Mouse (Mus musculus): ENCODE results near the gene C2cd4b.
A peak's percentile ranks its signal among the peaks of the same experiment; 100 is the strongest.

C2cd4b gene

DNA sequence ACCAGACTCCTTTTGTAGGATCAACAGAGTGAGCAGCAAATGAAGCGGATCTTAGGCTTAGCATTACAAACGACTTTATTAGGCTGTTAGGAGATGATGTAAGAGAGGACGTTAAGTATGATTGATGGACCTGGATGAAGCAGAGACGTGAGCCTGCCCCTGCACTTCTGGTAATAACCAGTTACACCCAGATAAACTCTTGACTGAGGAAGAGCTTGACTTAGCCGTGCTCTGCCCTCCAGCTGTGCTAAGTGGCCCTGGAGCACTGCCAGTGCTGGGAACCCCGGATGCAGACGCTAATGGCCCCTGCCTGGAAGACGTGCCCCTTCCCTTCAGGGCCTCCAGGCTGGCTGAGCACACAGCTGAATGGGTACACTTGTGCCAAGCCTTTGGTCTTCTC lies 19.3 kb downstream of the C2cd4b start:
- DNase-seq, result no peak

DNA sequence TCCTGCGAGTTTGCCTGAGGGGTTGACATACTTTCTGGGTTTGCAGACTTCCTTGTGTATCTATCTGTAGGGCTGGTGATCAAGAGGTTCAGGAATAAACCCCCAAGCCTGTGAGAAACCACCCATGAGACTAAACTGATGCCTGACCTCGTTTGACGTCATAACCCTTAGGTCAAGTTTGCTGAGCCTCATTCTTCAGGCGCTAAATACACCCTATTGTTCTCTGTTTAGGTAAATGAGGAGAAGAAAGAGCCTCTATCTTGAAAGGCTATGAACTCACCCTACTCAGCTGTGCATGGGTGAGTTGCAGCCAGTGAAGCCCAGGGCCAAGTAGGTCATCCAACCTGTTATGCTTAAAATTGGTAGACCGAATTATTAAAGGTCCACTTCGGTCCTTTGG lies 23.5 kb downstream of the C2cd4b start:
- no peak for DNase-seq

- no peak for DNase-seq
Measured at GRCm38 (mm10) chr9:67783464-67783863, 24.2 kb downstream of the C2cd4b start.

- DNase-seq, result peak in 1 of 2 experiments; percentile 11
Measured at GRCm38 (mm10) chr9:67783925-67784324, 24.7 kb downstream of the C2cd4b start.

DNA sequence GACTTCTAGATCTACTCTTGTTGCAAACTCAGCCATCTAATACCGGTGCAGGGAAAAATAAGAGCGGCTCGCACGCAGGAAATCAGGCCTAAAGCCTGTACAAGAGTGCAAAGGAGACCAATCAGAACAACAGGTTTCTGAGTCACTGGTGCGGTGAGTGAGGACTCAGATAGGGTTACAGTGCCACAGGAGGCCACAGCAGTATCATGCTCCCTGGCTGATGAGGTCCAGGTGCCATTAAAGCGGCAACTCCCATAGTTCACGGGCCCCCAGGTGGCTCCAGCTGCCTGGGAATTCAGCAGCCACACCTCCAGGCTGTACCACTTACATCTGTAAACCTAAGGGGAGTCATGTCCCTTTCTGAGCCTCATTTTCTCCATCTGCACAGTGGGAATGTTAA lies 27.1 kb downstream of the C2cd4b start:
- DNase-seq, result no peak

GRCm38 (mm10) chr9:67787671-67788070 lies 28.4 kb downstream of the C2cd4b start:
- DNase-seq, result no peak

GRCm38 (mm10) chr9:67792405-67792804 lies 33.2 kb downstream of the C2cd4b start:
- DNase-seq, result no peak

GRCm38 (mm10) chr9:67793501-67793900 lies 34.3 kb downstream of the C2cd4b start:
- no peak for DNase-seq

DNA sequence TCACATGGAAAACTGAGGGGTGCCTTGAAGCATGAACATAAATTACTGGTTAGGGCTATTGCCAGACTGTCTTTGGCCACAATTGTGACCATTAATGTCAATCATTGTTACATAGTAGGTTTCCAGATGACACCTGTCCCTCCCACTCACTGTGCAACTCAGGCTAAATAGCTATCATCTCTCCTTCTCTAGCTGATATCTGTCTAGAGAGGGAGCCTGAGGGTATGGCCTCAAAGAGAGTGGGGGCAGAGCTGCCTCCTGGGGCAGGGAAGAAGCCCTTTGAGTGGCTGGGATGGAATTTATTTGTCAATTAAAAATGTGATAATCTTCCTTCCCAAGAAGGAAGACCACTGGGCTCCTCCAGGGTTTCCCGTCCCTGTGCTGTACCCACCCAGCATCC lies 35.0 kb downstream of the C2cd4b start:
- no peak for DNase-seq

GRCm38 (mm10) chr9:67794668-67795067 lies 35.4 kb downstream of the C2cd4b start:
- no peak for DNase-seq

- no peak for DNase-seq
Measured at GRCm38 (mm10) chr9:67795205-67795675, 36.0 kb downstream of the C2cd4b start.

GRCm38 (mm10) chr9:67799078-67799819 lies 40.0 kb downstream of the C2cd4b start:
- DNase-seq, result no peak

DNA sequence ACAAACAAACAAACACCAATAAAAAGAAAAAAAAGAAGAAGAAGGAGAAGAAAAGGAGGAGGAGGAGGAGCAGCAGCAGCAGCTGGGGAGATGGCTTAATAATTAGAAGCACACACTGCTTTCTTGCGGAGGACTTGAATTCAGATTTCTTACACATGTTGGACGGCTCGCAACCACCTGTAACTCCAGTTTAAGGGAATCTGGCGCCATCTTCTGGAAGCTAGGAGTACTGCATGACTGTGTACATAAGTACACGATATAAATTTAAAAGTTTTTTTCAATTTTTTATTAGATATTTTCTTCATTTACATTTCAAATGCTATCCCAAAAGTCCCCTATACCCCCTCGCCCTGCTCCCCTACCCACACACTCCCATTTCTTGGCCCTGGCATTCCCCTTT lies 43.0 kb downstream of the C2cd4b start:
- DNase-seq, result peak; percentile 23 to 42

DNA sequence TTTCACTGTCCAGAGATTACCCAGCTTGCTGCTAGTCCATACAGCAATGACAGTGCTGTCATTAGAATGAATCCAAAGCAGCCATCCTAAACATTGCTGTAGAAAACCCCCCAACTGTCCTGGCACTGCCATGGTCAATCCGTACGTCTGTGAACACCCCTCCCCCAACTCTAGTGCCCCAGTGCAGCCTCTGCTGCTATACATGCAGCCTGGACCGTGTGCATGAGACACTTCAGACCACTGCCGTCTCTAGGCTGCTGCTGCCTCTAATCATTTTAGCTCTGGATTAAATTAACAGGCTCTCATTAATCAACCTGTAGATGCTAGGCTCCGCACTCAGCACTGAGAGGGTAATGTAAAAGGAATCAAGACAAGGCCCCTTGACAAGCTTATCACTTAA lies 47.8 kb downstream of the C2cd4b start:
- no peak for DNase-seq

DNA sequence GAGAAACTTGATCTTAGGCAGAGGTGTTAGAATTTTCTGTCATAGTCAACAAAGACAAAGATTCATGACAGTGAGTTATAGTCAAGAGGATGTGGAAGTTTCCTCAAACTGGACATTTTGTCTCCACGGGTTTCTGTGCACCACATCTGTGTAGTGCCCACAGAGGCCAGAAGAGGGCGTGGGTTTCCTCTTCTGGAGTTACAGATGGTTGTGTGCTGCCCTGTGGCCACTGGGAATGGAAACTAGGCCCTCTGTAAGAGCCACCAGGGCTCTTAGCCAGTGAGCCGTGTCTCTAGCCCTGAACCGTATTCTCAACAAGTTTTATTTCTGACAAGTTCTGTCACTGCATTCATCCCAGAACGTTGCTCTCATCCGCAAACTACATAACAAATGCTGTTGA lies 51.3 kb downstream of the C2cd4b start:
- DNase-seq, result no peak
